ENCODE assay signal across 17 mouse cellular contexts in genomic region chr4:97793931-97794330, GRCm38 (mm10). TPM values are rescaled to one million over a fixed set of nuclear protein-coding genes. Genes with fewer than 3 reads are reported as not detected.
"Had no signal": no experiment of that assay in that cellular context is flagged by ENCODE, and none has a peak within 500 bp of the region (broad histone marks: within the 10 kb centered on the region; RNA-seq: fewer than 3 reads in every experiment).

No protein-coding gene starts in this region.

- ATAC-seq: lung, postnatal 0 days; midbrain, embryonic 16.5 days had no signal

- H3K27me3 ChIP-seq: limb, embryonic 12.5 days; neural tube, embryonic 13.5 days had no signal

- H3K4me3 ChIP-seq: limb, embryonic 12.5 days; midbrain, embryonic 10.5 days; neural tube, embryonic 13.5 days had no signal

- DNase-seq: kidney, postnatal 10 days; kidney, postnatal 4 days; liver; lung, adult 2 months; lung, postnatal 36 days; retina, postnatal 1 day; right cerebral cortex, postnatal 4 days; spleen, adult 18-20 months; thymus, adult 18-20 months; thymus, postnatal 14 days had no signal

- H3K9ac ChIP-seq: limb, embryonic 12.5 days; liver, embryonic 14.5 days; neural tube, embryonic 13.5 days had no signal

- H3K36me3 ChIP-seq: midbrain, embryonic 10.5 days; neural tube, embryonic 13.5 days had no signal

- H3K27ac ChIP-seq: limb, embryonic 12.5 days; liver, embryonic 14.5 days; midbrain, embryonic 10.5 days; neural tube, embryonic 13.5 days had no signal

- H3K4me2 ChIP-seq: limb, embryonic 12.5 days; neural tube, embryonic 13.5 days had no signal

- H3K9me3 ChIP-seq: limb, embryonic 12.5 days; midbrain, embryonic 10.5 days; neural tube, embryonic 13.5 days had no signal

RNA-seq across cellular contexts. Expression of gene E130114P18Rik, which starts 16.1 kb away (rescaled TPM):
- total RNA-seq: megakaryocyte, adult 5-6 weeks had no signal
- polyA plus RNA-seq: liver, embryonic 14.5 days had no signal
